Mouse (Mus musculus) subcutaneous adipose tissue, adult 2 months (tissue): ENCODE data around the gene Flnc. TPM values are rescaled to one million over a fixed set of nuclear protein-coding genes. Genes with fewer than 3 reads are reported as not detected.

ENCODE experiments used
- polyA plus RNA-seq: library from polyadenylated mRNA; depleted of rRNA; stranded (reverse); fragments of >200 nt; gene quantifications from 2 replicates; pipeline ENCODE4 v1.2.3, GENCODE M21; 2012; ENCODE audit warnings: low replicate concordance; rRNA removed

Gene Flnc
- 5.5 and 55.5 TPM in 2 replicates for polyA plus RNA-seq

GRCm38 (mm10) chr6:29433038-29433803 is at the start of gene Flnc:
Gene Flnc (plus strand): TSS chr6:29433256.

GRCm38 (mm10) chr6:29388052-29388518 is 45.0 kb upstream of the Flnc start, which contains the start of gene Opn1sw:
Gene Opn1sw (minus strand): TSS chr6:29388468.

GRCm38 (mm10) chr6:29395910-29396713 is 36.9 kb upstream of the Flnc start, which contains the start of gene Ccdc136:
Gene Ccdc136 (plus strand): TSS chr6:29396309.

GRCm38 (mm10) chr6:29467583-29468354 is 34.7 kb downstream of the Flnc start, which contains the start of gene Atp6v1f:
Gene Atp6v1f (plus strand): TSS chr6:29467718.

GRCm38 (mm10) chr6:29471137-29471536 is 38.1 kb downstream of the Flnc start, which contains the start of gene Atp6v1fnb:
Gene Atp6v1fnb (plus strand): TSS chr6:29471437.

GRCm38 (mm10) chr6:29507447-29508309 is 74.6 kb downstream of the Flnc start, which contains the start of gene Kcp:
Gene Kcp (minus strand): TSS chr6:29507952.

Other genes with a start within 250 kb of the Flnc start
- 59.3 and 87.4 TPM in 2 replicates for gene Impdh1, start 216.9 kb upstream of the Flnc start, polyA plus RNA-seq
- 25.1 and 26.1 TPM in 2 replicates for gene Hilpda, start 160.8 kb upstream of the Flnc start, polyA plus RNA-seq
- 1.6 and 1.7 TPM in 2 replicates for gene Fam71f2, start 153.7 kb upstream of the Flnc start, polyA plus RNA-seq
- not detected in 2 replicates for gene Fam71f1, start 114.1 kb upstream of the Flnc start, polyA plus RNA-seq
- 125 and 141 TPM in 2 replicates for gene Calu, start 85.2 kb upstream of the Flnc start, polyA plus RNA-seq
- 2.0 TPM in 1 of 2 replicates, not detected in the other for gene Opn1sw, start 44.8 kb upstream of the Flnc start, polyA plus RNA-seq
- 1.2 and 19.6 TPM in 2 replicates for gene Ccdc136, start 36.9 kb upstream of the Flnc start, polyA plus RNA-seq
- gene Atp6v1f, start 34.5 kb downstream of the Flnc start, polyA plus RNA-seq = 274 and 278 TPM in 2 replicates
- 0.28 TPM in 1 of 2 replicates, not detected in the other for gene Atp6v1fnb, start 38.2 kb downstream of the Flnc start, polyA plus RNA-seq
- gene Kcp, start 74.7 kb downstream of the Flnc start, polyA plus RNA-seq = 24.4 and 39.2 TPM in 2 replicates
- 20.7 and 27.3 TPM in 2 replicates for gene Irf5, start 93.4 kb downstream of the Flnc start, polyA plus RNA-seq
- 52.0 and 55.6 TPM in 2 replicates for gene Tnpo3, start 176.6 kb downstream of the Flnc start, polyA plus RNA-seq